Mouse (Mus musculus) Patski (cell line): ENCODE results near the gene Txndc16. TPM values are rescaled to one million over a fixed set of nuclear protein-coding genes. Genes with fewer than 3 reads are reported as not detected.

Experiments
- ATAC-seq: fragments of 100-300 bp; one replicate; pipeline ENCODE4 v1.8.0; 2021
- CTCF ChIA-PET: fragments of 350-600 bp; sonication (Branson Sonifier 250); formaldehyde crosslinking; loops from one replicate; lab custom pipeline; 2022; ENCODE audit warnings: inconsistent platforms; lab: Charles Lee
- POLR2A ChIA-PET: fragments of 350-600 bp; sonication (Branson Sonifier 250); formaldehyde crosslinking; loops from one replicate; lab custom pipeline; 2022; ENCODE audit warnings: antibody characterized with exemption, inconsistent platforms; lab: Charles Lee
- DNase-seq: peaks from one replicate; pipeline ENCODE4 v3.0.0-alpha.2; 2011; ENCODE audit warnings: low read depth, low spot score
- H3K27me3 ChIP-seq: fragments of 371-371 bp; one replicate; pipeline ENCODE4 v1.5.1; 2021
- CTCF ChIP-seq: fragments of 100-300 bp; IDR thresholded peaks from one replicate; pipeline ENCODE4 v1.5.1; 2021
- in situ Hi-C: fragments of 300-500 bp; cut with MboI; formaldehyde crosslinking; loops from 3 replicates; pipeline ENCODE4 v1.11.1; 2018; ENCODE audit warnings: low pct_unique_long_range_greater_than_20kb, mixed read lengths
- polyA plus RNA-seq: library from polyadenylated mRNA; unstranded; gene quantifications from one replicate; pipeline ENCODE4 v1.2.3, GENCODE M21; 2021

Txndc16 gene
- 19.2 TPM for polyA plus RNA-seq

DNA sequence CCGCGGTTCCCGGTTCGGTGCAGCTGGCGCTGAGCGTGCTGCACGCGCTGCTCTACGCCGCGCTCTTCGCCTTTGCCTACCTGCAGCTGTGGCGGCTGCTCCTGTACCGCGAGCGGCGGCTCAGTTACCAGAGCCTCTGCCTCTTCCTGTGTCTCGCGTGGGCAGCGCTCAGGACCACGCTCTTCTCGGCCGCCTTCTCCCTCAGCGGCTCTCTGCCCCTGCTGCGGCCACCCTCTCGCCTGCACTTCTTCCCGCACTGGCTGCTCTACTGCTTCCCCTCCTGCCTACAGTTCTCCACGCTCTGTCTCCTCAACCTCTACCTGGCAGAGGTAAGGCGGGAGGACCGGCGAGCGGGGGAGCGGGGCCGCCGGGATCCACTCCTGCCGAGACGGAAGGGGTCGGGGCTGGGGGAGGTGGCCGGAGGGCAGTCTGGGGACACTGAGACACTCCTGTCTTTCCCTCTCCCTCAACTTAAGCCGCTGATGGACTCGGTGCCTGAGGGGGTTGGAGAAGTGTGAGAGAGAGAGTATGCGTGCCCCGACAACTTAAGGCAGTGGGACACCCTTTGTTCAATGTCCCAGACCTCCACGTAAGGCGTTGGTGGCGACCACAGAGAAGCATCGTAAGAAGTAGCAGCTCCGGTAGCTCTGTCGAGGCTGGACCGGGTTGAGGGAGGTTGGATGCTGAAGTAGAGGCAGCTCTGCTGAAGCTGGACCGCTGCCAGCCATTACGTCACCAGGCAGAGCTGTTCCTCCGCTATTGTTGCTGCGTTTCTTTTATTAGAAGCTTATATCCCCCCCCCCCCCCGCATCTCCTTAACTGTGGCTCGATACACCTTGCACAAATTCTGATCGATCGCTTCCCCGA, at the start of gene Txndc16:
Gene Txndc16, minus strand, starts transcription at position 239 of the 867 bp plus-strand sequence.
- in situ Hi-C loops = no loop called here
- no peaks in the 10 kb centered on the region for H3K27me3 ChIP-seq
- TF ChIP-seq CTCF = no peak
- ChIA-PET CTCF (interaction anchor here (1.0 to 1.5 kb wide), 4 partner anchors 11 to 109 kb away, joined by 4 to 5 read pairs (median 4); partner anchors contain the start of gene Psmc6), POLR2A (no interaction called here)
- DNase-seq (peak; percentile 30), ATAC-seq (peak; percentile 27)

DNA sequence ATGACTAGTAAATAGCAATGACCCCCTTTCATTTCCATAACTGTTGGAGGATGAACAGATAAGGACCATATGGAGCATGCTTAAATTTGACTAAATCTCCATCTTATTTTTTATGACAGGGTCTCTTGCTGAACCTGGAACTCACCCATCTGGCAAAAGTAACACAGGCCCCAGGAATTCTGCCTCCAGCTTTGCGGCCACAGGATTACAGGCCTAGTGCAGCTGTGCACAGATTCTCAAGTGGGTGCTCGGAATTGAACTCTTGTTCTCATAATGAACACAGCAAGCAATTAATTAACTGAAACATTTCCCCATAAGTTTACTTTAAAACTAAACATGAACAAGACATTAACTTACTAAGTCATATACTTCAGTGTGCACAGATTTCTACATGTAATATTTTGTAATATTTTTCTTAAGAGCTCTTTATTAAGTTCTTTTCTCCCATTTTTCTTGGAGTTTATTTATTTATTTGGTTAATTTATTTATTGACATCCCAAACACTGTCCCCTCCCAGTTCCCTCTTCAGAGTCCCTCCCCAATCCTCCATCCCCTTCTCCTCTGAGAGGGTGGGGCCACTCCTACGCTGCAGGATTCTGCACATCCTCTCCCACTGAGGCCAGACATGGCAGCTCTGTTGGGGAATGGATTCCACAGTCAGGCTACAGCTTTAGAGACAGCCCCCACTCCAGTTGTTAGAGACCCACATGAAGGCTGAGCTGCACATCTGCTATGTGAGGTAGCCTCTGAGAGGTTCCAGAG, 43.9 kb upstream of the Txndc16 start:
- no peak for DNase-seq
- ChIA-PET POLR2A (no interaction called here), CTCF (interaction anchor here (1.3 kb wide), 2 partner anchors 11 to 19 kb away, joined by 3 read pairs; no protein-coding TSS in a partner anchor)
- H3K27me3 ChIP-seq = no peaks in the 10 kb centered on the region
- ATAC-seq = no peak
- in situ Hi-C loops = no loop called here
- no peak for TF ChIP-seq CTCF

DNA sequence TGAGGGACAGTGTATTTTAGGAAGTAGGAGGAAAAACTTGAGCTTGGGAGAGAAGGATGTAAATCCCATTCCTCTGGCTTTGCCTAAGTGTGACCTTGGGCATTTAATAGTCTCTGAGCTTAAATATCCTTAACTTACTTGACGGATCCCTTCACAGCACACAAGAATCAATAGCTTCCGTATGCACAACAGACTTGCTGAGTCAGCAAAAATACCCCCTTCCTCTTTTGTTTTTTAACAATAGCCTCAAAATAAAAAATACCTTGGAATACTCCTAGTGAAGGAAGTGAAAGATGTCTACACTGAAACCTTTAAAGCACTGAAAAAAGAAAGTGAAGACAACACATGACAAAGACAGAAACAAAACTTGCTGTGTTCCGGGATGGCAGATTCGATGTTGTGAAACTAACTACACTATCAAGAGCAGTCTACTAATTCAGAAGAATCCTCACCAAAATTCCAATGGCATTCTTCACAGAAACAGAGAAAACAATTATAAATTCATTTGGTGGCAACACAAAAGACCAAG, 31.5 kb upstream of the Txndc16 start:
- no peak for ATAC-seq
- ChIA-PET POLR2A (interaction anchor here (0.7 kb wide), 1 partner anchor 187 kb away, joined by 3 read pairs; no protein-coding TSS in a partner anchor), CTCF (no interaction called here)
- H3K27me3 ChIP-seq = no peaks in the 10 kb centered on the region
- no peak for DNase-seq
- in situ Hi-C loops = no loop called here
- no peak for TF ChIP-seq CTCF

DNA sequence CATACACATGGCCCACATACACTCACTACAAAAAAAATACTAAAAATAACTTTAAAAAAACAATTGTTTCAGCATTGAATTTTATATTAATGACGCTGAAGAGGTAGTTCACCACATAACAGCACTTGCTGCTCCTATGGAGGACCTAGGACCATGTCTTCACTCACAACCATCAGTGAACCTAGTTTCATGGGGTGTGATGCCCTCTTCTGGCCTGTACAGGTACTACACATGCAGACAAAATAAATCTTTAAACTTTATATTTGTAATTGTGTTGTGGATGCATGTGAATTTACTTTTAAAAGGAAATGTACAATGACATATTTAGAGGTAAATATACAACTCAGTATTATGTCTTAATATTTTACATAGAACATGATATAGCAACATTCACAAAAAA, 21.5 kb upstream of the Txndc16 start:
- in situ Hi-C loops = loop anchor here (10.0 kb wide), 1 partner anchor 267 kb away; no protein-coding TSS in a partner anchor
- no peak for DNase-seq
- peaks cover 3% of the 10 kb centered on the region for H3K27me3 ChIP-seq
- no peak for ATAC-seq
- ChIA-PET CTCF (no interaction called here), POLR2A (no interaction called here)
- TF ChIP-seq CTCF = peak; percentile 61

DNA sequence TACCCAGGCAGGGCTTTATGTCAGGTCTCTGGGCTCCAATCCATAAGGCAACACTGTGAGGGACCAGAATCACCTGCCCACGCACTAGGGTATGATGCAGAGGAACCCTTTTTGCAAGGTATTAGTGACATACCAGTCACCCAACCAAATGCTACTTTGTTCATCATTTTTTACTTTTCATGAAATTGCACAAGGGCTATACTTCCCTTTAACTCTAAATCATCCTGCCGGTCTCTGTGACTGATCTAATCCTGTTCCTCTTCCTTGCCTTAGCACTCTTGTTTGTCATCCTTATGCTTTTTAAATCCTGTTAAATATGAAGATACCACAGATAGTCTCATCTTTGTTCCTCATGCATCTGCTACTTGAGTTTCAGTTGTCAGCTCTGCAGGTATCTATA, 18.9 kb upstream of the Txndc16 start:
- no peak for ATAC-seq
- in situ Hi-C loops = no loop called here
- POLR2A ChIA-PET = no interaction called here
- H3K27me3 ChIP-seq = peaks cover 3% of the 10 kb centered on the region
- TF ChIP-seq CTCF = no peak
- no peak for DNase-seq
- CTCF ChIA-PET = no interaction called here

DNA sequence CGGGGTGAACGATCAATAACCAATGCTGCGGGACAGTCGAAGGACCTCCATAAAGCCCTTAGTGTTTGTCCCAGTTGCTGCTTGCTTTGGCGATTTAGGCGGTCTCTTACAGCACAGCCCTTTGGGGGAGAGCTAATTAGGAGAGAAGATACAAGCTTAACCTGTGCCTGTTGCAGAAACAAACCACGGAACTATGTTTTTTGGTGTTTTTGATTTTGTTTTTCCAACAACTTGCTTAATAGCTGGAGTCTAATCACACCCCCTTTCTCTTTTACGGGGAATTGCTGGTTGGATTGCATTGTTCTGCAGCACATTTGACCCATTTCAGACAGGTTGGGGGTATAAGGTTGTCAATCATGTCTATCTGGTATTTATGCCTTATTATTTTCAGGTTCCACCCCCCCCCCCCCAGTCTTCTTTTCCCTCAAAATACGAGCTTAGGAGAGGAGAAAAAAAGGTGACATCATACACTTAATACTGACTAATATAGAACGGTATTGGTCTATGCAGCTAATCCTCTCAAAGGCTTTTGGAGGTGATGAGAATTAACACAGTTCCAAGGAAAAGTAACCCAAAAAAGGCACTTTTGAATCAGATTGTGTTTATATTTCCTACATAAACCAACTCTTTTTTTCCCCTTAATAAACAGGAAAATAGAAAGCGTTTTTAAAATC, 966 bp upstream of the Txndc16 start:
- no peak for ATAC-seq
- POLR2A ChIA-PET = interaction anchor here (0.6 to 0.7 kb wide), 2 partner anchors 239 to 1634 kb away, joined by 3 read pairs; no protein-coding TSS in a partner anchor
- CTCF ChIA-PET = interaction anchor here (1.0 to 1.5 kb wide), 4 partner anchors 11 to 108 kb away, joined by 4 to 5 read pairs (median 4); partner anchors contain the start of gene Psmc6

DNA sequence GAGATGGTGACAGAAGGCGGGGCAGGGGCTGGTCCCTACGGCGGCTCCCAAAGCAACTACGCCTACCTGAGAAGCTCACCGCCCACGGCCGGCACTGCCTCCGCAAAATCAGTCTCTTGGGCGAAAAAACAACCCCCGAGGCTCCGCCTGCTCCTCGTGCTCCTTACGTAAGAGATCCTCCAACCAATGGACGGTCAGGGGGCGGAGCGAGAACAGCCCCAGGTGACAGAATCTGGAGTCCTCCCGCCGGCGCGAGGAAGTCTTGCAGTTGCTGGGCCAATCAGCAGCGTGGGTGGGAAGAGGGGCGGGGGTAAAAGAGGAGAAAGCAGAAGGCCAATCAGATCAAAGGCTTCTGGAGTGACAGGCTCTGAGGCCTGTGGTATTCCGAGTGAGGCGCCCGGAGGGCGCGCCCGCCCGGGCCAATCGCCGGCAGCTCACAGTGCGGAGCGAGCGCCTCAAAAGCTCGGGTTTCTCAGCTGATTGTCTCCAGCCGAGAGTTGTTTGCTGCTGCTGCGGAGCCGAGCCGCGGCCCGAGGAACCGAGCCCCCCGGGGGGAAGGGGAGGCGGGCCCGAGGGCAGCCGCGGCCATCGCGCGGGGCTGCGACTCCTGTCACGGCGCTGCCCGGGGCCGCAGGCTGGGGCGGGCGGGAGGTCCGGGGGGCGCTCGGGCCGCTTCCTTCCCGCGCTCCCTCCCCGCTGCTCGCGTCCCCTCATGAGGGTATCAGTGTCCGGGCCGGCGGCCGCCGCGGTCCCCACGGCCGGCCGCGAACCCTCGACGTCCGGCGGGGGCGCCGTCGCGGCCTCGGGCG, 643 bp downstream of the Txndc16 start, which contains the start of gene Gpr137c:
Gene Gpr137c, plus strand, starts transcription at position 437 of the 809 bp plus-strand sequence.
- ATAC-seq = peak; percentile 99
- POLR2A ChIA-PET = no interaction called here
- peak; percentile 97 for DNase-seq
- no peaks in the 10 kb centered on the region for H3K27me3 ChIP-seq
- no peak for TF ChIP-seq CTCF
- in situ Hi-C loops = no loop called here
- CTCF ChIA-PET = interaction anchor here (1.0 kb wide), 1 partner anchor 57 kb away, joined by 3 read pairs; no protein-coding TSS in a partner anchor

More for the DNA sequence above, 966 bp upstream of the Txndc16 start:
- no peak for DNase-seq
- in situ Hi-C loops = no loop called here
- H3K27me3 ChIP-seq = no peaks in the 10 kb centered on the region
- no peak for TF ChIP-seq CTCF

DNA sequence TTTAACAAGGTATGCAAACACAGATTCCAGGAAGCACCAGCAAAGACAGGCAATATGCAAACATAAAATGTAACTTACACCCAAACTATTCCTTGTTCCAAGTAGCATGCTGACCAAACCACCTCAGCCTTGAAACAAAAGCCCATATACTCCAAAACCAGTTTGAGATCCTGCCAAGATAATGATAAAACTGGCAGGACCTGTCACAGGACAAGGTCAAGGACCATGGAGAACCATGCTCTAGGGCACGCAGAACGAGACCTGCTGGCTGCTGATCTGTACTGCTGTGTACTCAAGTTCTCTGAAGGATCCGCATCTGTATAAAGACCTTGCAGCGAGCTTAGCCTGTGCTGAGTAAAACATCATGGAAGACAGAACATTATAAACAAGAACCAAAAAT, 2.4 kb downstream of the Txndc16 start:
- in situ Hi-C loops = no loop called here
- no peak for DNase-seq
- no peaks in the 10 kb centered on the region for H3K27me3 ChIP-seq
- ChIA-PET CTCF (interaction anchor here (1.5 kb wide), 1 partner anchor 24 kb away, joined by 4 read pairs; no protein-coding TSS in a partner anchor), POLR2A (no interaction called here)
- ATAC-seq = no peak
- TF ChIP-seq CTCF = no peak

DNA sequence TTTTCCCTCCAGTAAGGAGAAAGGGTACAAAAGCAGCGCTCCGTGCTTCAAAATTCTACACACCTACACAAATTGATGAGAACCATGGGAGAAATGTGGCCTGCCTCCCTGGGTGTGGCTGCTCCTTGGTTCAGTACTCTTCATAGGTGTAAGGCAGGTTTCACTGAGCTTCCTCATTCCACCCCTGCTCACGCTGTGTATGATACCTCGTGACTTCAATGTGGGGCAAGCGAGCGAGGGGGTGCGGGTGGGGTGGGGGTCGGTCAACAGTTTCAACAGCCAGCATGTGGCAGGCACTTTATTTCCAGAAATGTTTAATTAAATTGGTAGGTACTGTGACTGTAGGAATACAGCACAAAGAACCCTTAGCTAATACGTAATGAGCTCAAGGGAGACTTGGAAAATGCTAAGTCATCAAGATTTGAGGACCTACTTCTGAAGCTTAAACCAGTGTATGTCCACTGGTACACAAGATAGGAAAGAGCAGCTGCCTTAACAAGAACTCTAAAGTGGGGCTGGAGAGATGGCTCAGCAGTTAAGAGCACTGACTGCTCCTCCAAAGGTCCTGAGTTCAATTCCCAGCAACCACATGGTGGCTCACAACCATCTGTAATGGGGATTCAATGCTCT, 3.3 kb downstream of the Txndc16 start:
- ChIA-PET CTCF (interaction anchor here (1.5 kb wide), 1 partner anchor 23 kb away, joined by 4 read pairs; no protein-coding TSS in a partner anchor), POLR2A (no interaction called here)
- ATAC-seq (no peak), DNase-seq (no peak)
- in situ Hi-C loops = no loop called here
- no peak for TF ChIP-seq CTCF
- H3K27me3 ChIP-seq = no peaks in the 10 kb centered on the region
